Mouse (Mus musculus): ENCODE data around the gene Cdh18. TPM values are rescaled to one million over a fixed set of nuclear protein-coding genes. Genes with fewer than 3 reads are reported as not detected.

Gene Cdh18
- 0.12 and 0.29 TPM in 2 replicates for polyA plus RNA-seq (2014; fragmentation: Nextera tagmentation; extraction: Ambion mirVana)

- H3K36me3 ChIP-seq (ENCODE audit: control insufficient read depth, insufficient read depth, low read length) = no peaks in the 10 kb centered on the region
- H3K27ac ChIP-seq (ENCODE audit: low read depth, low read length) = no peak within 1 kb of the TSS
- no peak within 1 kb of the TSS for H3K9ac ChIP-seq (ENCODE audit: low read depth, low read length)
- H3K4me1 ChIP-seq (ENCODE audit: control insufficient read depth, insufficient read depth, low read length) = no peaks in the 10 kb centered on the region
- 61% methylated on average over 5 of the region's 5 CpGs for whole genome bisulfite sequencing
- H3K4me3 ChIP-seq (ENCODE audit: low read length) = no peak within 1 kb of the TSS
- ATAC-seq (ENCODE audit: low FRiP score, low TSS enrichment) = no peak
- H3K4me2 ChIP-seq (replicated peaks; ENCODE audit: low read depth, low read length) = no peak within 1 kb of the TSS
- no peaks in the 10 kb centered on the region for H3K27me3 ChIP-seq (ENCODE audit: control insufficient read depth, insufficient read depth, low read length)
- no peaks in the 10 kb centered on the region for H3K9me3 ChIP-seq (ENCODE audit: control insufficient read depth, low read length)
Measured at GRCm38 (mm10) chr15:22548711-22549271, at the start of gene Cdh18. Gene Cdh18, plus strand, starts transcription at chr15:22549022.

GRCm38 (mm10) chr15:22511271-22511670 lies 37.6 kb upstream of the Cdh18 start:
- H3K4me1 ChIP-seq (ENCODE audit: control insufficient read depth, insufficient read depth, low read length) = no peaks in the 10 kb centered on the region
- H3K36me3 ChIP-seq (ENCODE audit: control insufficient read depth, insufficient read depth, low read length) = no peaks in the 10 kb centered on the region
- no peak overlapping the region for H3K4me3 ChIP-seq (ENCODE audit: low read length)
- no peak for ATAC-seq (ENCODE audit: low FRiP score, low TSS enrichment)
- H3K9me3 ChIP-seq (ENCODE audit: control insufficient read depth, low read length) = no peaks in the 10 kb centered on the region
- no peak overlapping the region for H3K9ac ChIP-seq (ENCODE audit: low read depth, low read length)
- H3K4me2 ChIP-seq (replicated peaks; ENCODE audit: low read depth, low read length) = no peak overlapping the region
- H3K27me3 ChIP-seq (ENCODE audit: control insufficient read depth, insufficient read depth, low read length) = no peaks in the 10 kb centered on the region
- H3K27ac ChIP-seq (ENCODE audit: low read depth, low read length) = no peak overlapping the region

GRCm38 (mm10) chr15:22535828-22536227 lies 13.0 kb upstream of the Cdh18 start:
- Histone ChIP-seq H3K4me2 (replicated peaks; ENCODE audit: low read depth, low read length) (no peak overlapping the region), H3K4me3 (ENCODE audit: low read length) (no peak overlapping the region), H3K27ac (ENCODE audit: low read depth, low read length) (no peak overlapping the region), H3K36me3 (ENCODE audit: control insufficient read depth, insufficient read depth, low read length) (no peaks in the 10 kb centered on the region), H3K9me3 (ENCODE audit: control insufficient read depth, low read length) (no peaks in the 10 kb centered on the region), H3K4me1 (ENCODE audit: control insufficient read depth, insufficient read depth, low read length) (no peaks in the 10 kb centered on the region), H3K27me3 (ENCODE audit: control insufficient read depth, insufficient read depth, low read length) (no peaks in the 10 kb centered on the region), H3K9ac (ENCODE audit: low read depth, low read length) (no peak overlapping the region)
- 62% methylated on average over 2 of the region's 2 CpGs for WGBS
- no peak for ATAC-seq (ENCODE audit: low FRiP score, low TSS enrichment)

- no peak overlapping the region for H3K9ac ChIP-seq (ENCODE audit: low read depth, low read length)
- no peaks in the 10 kb centered on the region for H3K9me3 ChIP-seq (ENCODE audit: control insufficient read depth, low read length)
- no peaks in the 10 kb centered on the region for H3K4me1 ChIP-seq (ENCODE audit: control insufficient read depth, insufficient read depth, low read length)
- ATAC-seq (ENCODE audit: low FRiP score, low TSS enrichment) = peak; percentile 94
- no peaks in the 10 kb centered on the region for H3K27me3 ChIP-seq (ENCODE audit: control insufficient read depth, insufficient read depth, low read length)
- H3K27ac ChIP-seq (ENCODE audit: low read depth, low read length) = no peak overlapping the region
- H3K4me3 ChIP-seq (ENCODE audit: low read length) = no peak overlapping the region
- H3K36me3 ChIP-seq (ENCODE audit: control insufficient read depth, insufficient read depth, low read length) = no peaks in the 10 kb centered on the region
- 4% methylated on average over 4 of the region's 4 CpGs for WGBS
- H3K4me2 ChIP-seq (replicated peaks; ENCODE audit: low read depth, low read length) = no peak overlapping the region
Measured at GRCm38 (mm10) chr15:22577974-22578616, 29.3 kb downstream of the Cdh18 start.

- ATAC-seq (ENCODE audit: low FRiP score, low TSS enrichment) = peak; percentile 58; the same call in 1 of the 2 replicates
- H3K4me2 ChIP-seq (replicated peaks; ENCODE audit: low read depth, low read length) = no peak overlapping the region
- H3K27me3 ChIP-seq (ENCODE audit: control insufficient read depth, insufficient read depth, low read length) = no peaks in the 10 kb centered on the region
- no peaks in the 10 kb centered on the region for H3K9me3 ChIP-seq (ENCODE audit: control insufficient read depth, low read length)
- no peak overlapping the region for H3K9ac ChIP-seq (ENCODE audit: low read depth, low read length)
- no peak overlapping the region for H3K4me3 ChIP-seq (ENCODE audit: low read length)
- no peaks in the 10 kb centered on the region for H3K36me3 ChIP-seq (ENCODE audit: control insufficient read depth, insufficient read depth, low read length)
- no peaks in the 10 kb centered on the region for H3K4me1 ChIP-seq (ENCODE audit: control insufficient read depth, insufficient read depth, low read length)
- 32% methylated on average over 3 of the region's 3 CpGs for WGBS
- H3K27ac ChIP-seq (ENCODE audit: low read depth, low read length) = no peak overlapping the region
Measured at GRCm38 (mm10) chr15:22578617-22578990, 29.8 kb downstream of the Cdh18 start.

GRCm38 (mm10) chr15:22584667-22585066 lies 35.8 kb downstream of the Cdh18 start:
- no peaks in the 10 kb centered on the region for H3K4me1 ChIP-seq (ENCODE audit: control insufficient read depth, insufficient read depth, low read length)
- WGBS = 94% methylated on average over 1 of the region's 1 CpGs
- H3K9ac ChIP-seq (ENCODE audit: low read depth, low read length) = no peak overlapping the region
- H3K27me3 ChIP-seq (ENCODE audit: control insufficient read depth, insufficient read depth, low read length) = no peaks in the 10 kb centered on the region
- no peak overlapping the region for H3K4me3 ChIP-seq (ENCODE audit: low read length)
- no peak for ATAC-seq (ENCODE audit: low FRiP score, low TSS enrichment)
- no peak overlapping the region for H3K4me2 ChIP-seq (replicated peaks; ENCODE audit: low read depth, low read length)
- H3K27ac ChIP-seq (ENCODE audit: low read depth, low read length) = no peak overlapping the region
- H3K9me3 ChIP-seq (ENCODE audit: control insufficient read depth, low read length) = no peaks in the 10 kb centered on the region
- H3K36me3 ChIP-seq (ENCODE audit: control insufficient read depth, insufficient read depth, low read length) = no peaks in the 10 kb centered on the region

GRCm38 (mm10) chr15:22716376-22716775 lies 167.6 kb downstream of the Cdh18 start:
- Histone ChIP-seq H3K4me3 (ENCODE audit: low read length) (no peak overlapping the region), H3K36me3 (ENCODE audit: control insufficient read depth, insufficient read depth, low read length) (no peaks in the 10 kb centered on the region), H3K27ac (ENCODE audit: low read depth, low read length) (no peak overlapping the region), H3K4me2 (replicated peaks; ENCODE audit: low read depth, low read length) (no peak overlapping the region), H3K9me3 (ENCODE audit: control insufficient read depth, low read length) (no peaks in the 10 kb centered on the region), H3K9ac (ENCODE audit: low read depth, low read length) (no peak overlapping the region), H3K4me1 (ENCODE audit: control insufficient read depth, insufficient read depth, low read length) (no peaks in the 10 kb centered on the region), H3K27me3 (ENCODE audit: control insufficient read depth, insufficient read depth, low read length) (no peaks in the 10 kb centered on the region)
- no peak for ATAC-seq (ENCODE audit: low FRiP score, low TSS enrichment)
- WGBS = 84% methylated on average over 2 of the region's 2 CpGs

- no peak for ATAC-seq (ENCODE audit: low FRiP score, low TSS enrichment)
- WGBS = 84% methylated on average over 3 of the region's 3 CpGs
Measured at GRCm38 (mm10) chr15:22717681-22718080, 168.9 kb downstream of the Cdh18 start.

GRCm38 (mm10) chr15:22726574-22726973 lies 177.8 kb downstream of the Cdh18 start:
- no peaks in the 10 kb centered on the region for H3K9me3 ChIP-seq (ENCODE audit: control insufficient read depth, low read length)
- no peak overlapping the region for H3K4me2 ChIP-seq (replicated peaks; ENCODE audit: low read depth, low read length)
- no peaks in the 10 kb centered on the region for H3K27me3 ChIP-seq (ENCODE audit: control insufficient read depth, insufficient read depth, low read length)
- H3K4me3 ChIP-seq (ENCODE audit: low read length) = no peak overlapping the region
- no peak for ATAC-seq (ENCODE audit: low FRiP score, low TSS enrichment)
- H3K36me3 ChIP-seq (ENCODE audit: control insufficient read depth, insufficient read depth, low read length) = no peaks in the 10 kb centered on the region
- H3K27ac ChIP-seq (ENCODE audit: low read depth, low read length) = no peak overlapping the region
- no peaks in the 10 kb centered on the region for H3K4me1 ChIP-seq (ENCODE audit: control insufficient read depth, insufficient read depth, low read length)
- 47% methylated on average over 1 of the region's 1 CpGs for WGBS
- no peak overlapping the region for H3K9ac ChIP-seq (ENCODE audit: low read depth, low read length)

More at GRCm38 (mm10) chr15:22717681-22718080, 168.9 kb downstream of the Cdh18 start:
- H3K27me3 ChIP-seq (ENCODE audit: control insufficient read depth, insufficient read depth, low read length) = no peaks in the 10 kb centered on the region
- H3K36me3 ChIP-seq (ENCODE audit: control insufficient read depth, insufficient read depth, low read length) = no peaks in the 10 kb centered on the region
- no peak overlapping the region for H3K4me2 ChIP-seq (replicated peaks; ENCODE audit: low read depth, low read length)
- H3K27ac ChIP-seq (ENCODE audit: low read depth, low read length) = no peak overlapping the region
- H3K9ac ChIP-seq (ENCODE audit: low read depth, low read length) = no peak overlapping the region
- no peak overlapping the region for H3K4me3 ChIP-seq (ENCODE audit: low read length)
- H3K4me1 ChIP-seq (ENCODE audit: control insufficient read depth, insufficient read depth, low read length) = no peaks in the 10 kb centered on the region
- H3K9me3 ChIP-seq (ENCODE audit: control insufficient read depth, low read length) = no peaks in the 10 kb centered on the region

Data from kidney, embryonic 14.5 days (tissue).